Mouse (Mus musculus): ENCODE data around the gene Dgkg. TPM values are rescaled to one million over a fixed set of nuclear protein-coding genes. Genes with fewer than 3 reads are reported as not detected.

The Dgkg gene
- total RNA-seq, 2 experiments from 2014 or later: 0.82 to 0.94 TPM

- intact Hi-C loops (cut with DNase I; ENCODE audit: low total_unique reads): no loop called here
- DNase-seq: no peak
These were observed 50.0 kb downstream of the Dgkg start for GRCm38 (mm10) chr16:22606989-22607388.

GRCm38 (mm10) chr16:22602399-22602798 lies 54.6 kb downstream of the Dgkg start:
- no peak for DNase-seq
- intact Hi-C loops (cut with DNase I; ENCODE audit: low total_unique reads): no loop called here

DNA sequence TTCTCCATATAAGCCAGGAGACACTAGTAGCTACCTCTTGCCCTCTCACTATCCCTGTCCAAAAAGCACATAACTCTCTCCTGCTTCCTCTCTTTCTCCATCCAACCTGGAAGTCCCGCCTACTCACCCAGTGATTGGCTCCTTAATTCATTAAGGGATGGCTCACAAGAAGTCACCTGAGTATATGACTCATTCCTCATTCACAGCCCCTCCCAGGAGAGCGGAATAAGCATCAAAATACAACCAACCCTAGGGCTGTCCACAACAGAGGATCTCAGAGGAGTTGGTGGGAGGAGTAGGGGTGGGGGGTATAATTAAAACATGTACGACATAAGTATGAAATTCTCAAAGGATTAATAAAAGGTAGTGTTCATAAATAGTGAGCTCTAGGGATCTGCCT lies 55.3 kb downstream of the Dgkg start:
- intact Hi-C loops (cut with DNase I; ENCODE audit: low total_unique reads): no loop called here
- DNase-seq: no peak

GRCm38 (mm10) chr16:22600108-22600699 lies 56.8 kb downstream of the Dgkg start:
- DNase-seq: no peak
- intact Hi-C loops (cut with DNase I; ENCODE audit: low total_unique reads): no loop called here

GRCm38 (mm10) chr16:22598741-22599140 lies 58.3 kb downstream of the Dgkg start:
- no peak for DNase-seq
- intact Hi-C loops (cut with DNase I; ENCODE audit: low total_unique reads): no loop called here

GRCm38 (mm10) chr16:22596394-22596793 lies 60.6 kb downstream of the Dgkg start:
- intact Hi-C loops (cut with DNase I; ENCODE audit: low total_unique reads): no loop called here
- no peak for DNase-seq

DNA sequence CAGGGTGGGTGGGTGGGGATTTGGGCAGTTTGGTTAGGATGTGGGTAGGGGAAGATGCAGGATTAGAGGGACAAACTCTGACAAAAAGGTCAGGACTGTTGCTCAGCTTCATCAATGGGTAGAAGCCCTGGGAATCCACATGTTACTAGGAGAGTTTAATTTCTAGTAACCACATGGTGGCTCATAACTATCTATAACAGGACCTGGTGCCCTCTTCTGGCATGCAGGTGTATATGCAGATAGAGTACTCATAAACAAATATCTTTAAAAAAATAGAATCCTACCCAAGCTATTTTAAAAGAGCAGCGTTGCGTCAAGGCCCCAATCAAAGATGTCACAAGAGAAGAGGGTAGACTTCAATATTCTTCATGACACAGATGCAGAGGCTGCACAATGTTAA lies 63.1 kb downstream of the Dgkg start:
- intact Hi-C loops (cut with DNase I; ENCODE audit: low total_unique reads): no loop called here
- no peak for DNase-seq

GRCm38 (mm10) chr16:22589619-22590018 lies 67.4 kb downstream of the Dgkg start:
- DNase-seq: no peak
- intact Hi-C loops (cut with DNase I; ENCODE audit: low total_unique reads): no loop called here

DNA sequence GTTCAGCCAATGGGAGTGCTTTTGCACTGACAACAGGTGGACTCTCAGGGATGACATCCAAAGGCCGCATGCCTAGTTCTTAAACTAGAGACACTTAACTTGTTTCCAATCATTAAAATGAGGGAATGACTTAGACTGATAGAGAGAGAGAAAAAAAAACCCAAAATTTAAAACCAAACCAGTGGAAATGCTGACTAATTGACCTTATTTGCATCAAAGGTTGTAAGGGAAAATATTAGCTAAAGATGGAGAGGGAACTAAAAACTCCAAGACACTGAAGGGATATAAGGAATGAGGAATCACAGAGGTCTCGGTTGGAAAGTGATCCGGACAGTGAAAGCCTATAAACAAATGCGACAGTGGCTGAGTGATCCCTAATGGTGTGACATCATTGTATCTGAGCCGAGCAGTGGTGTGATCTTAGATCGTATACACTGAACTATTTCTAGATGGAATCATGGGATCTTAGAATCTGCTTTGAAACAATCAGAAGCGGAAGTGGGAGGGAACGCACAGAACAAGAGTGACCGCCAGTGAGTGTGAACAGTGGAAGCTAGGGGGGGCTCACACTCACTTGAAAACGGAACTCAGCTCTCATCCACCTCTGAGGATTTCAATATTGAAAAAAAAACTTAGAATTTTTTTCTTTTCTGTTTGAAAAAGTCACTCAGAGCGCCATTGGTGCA lies 70.7 kb downstream of the Dgkg start:
- intact Hi-C loops (cut with DNase I; ENCODE audit: low total_unique reads): no loop called here

DNA sequence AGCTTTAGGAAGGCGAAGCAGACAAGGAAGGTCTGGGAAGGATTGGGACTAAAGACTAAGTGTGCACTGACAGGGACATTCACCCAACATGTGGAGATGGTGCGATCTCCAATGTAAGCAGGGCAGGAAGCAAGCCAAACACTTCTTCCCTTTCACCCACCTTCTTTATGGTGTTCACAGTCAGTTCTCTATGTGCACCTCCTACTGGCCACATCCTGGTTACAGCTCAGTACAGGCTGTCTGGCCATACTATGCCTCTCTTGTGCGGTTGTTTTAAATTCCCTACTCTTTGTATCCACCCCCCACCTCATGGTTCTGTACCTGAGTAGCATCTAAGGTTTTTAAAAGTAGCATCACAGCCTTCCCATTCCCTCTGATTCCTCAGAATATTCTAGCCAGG lies 71.5 kb downstream of the Dgkg start:
- intact Hi-C loops (cut with DNase I; ENCODE audit: low total_unique reads): no loop called here
- DNase-seq: no peak

More for the DNA sequence above, 70.7 kb downstream of the Dgkg start:
- no peak for DNase-seq

GRCm38 (mm10) chr16:22583401-22583800 lies 73.6 kb downstream of the Dgkg start:
- intact Hi-C loops (cut with DNase I; ENCODE audit: low total_unique reads): no loop called here
- DNase-seq: no peak

DNA sequence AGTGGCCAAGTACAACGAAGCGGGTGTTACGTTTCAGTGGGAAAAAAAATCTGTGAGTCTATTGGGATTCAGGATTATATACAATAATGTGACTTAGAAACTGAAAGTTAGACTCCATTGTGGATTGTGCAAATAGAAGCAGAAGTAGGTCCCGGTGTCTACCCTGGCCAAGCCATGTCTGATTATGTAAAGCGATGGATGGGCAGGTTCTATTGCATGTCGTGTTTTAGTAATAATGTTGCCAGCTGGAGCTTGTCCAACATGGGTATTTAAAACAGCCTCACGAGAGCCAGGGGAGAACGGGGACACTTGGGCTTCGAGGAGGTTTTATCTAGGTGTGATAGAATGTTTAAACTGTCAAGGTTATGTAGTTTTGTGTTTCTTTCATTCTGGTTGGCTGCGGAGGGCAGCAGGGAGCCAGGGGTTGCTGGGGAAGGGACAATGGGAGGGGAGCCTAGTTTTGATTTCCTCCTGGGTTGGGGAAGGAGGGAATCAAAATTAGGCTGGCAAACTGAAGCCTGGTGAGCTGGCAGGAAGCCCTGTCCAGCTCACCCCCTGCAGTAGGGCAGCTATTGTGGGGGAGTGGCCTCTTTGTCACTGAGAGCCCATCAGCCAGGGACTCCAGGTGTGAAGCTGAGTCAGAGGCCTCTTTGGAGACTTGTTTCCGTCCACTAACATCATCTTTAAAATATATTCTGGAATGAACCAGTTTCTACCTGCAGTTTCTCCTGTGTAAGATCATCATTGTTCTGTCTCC lies 74.7 kb downstream of the Dgkg start:
- DNase-seq: no peak
- intact Hi-C loops (cut with DNase I; ENCODE audit: low total_unique reads): no loop called here

DNA sequence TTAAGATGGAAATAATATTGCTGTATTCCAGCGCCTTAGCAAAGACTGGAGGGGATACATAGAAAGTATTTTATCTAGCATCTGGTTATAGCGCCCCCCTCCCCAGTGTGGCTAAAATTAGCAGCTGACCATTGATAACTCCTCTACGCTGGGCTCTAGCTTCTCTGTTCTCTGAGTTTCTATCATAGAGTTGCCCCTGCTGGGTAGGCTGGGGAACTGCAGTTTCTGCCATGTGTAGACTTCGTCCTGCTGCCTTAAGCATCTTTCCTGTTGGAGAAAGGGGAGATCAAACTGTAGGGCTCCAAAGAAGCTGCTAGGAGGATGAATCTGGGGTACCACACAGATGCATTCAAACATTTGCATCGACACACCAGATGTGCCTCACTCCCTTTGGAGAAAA lies 76.9 kb downstream of the Dgkg start:
- no peak for DNase-seq
- intact Hi-C loops (cut with DNase I; ENCODE audit: low total_unique reads): no loop called here

DNA sequence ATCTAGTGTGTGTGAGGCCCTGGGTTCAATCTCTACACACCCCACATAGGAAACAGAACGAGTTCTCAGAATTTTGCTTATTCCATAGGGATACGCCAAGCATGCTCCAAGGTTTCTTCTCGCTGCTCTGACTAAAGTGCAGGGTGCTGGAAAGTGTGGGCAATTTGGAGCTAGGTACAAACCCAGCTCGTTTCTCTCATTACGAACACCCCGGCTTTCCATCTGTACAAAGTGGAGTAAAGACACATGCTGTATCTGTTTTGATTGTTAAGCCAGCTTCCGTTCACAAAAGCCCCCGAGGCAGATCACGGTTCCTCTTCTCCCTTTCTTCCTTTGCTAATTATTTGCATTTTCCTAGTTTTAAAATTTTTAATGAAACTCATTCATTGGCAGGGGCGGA lies 78.1 kb downstream of the Dgkg start:
- intact Hi-C loops (cut with DNase I; ENCODE audit: low total_unique reads): no loop called here
- DNase-seq: no peak

DNA sequence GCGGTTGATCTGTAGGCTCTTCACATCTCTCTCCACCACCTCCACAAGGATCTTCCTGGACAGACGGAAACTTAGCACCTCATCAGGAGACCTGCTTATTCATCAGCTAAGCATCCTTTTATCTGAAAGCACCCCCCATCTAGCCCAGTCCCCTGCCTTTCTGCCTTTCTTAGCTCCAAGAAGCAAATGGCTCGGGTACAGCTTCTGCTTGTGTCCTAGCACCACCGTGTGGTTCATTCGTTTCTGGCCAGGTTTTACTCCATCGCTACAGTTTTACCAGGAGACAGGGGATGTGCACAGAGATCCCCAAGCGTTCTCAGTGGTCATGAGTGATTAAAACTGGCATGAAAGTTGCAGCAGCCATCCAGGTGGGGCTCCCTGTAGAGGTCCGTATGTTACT lies 79.4 kb downstream of the Dgkg start:
- no peak for DNase-seq
- intact Hi-C loops (cut with DNase I; ENCODE audit: low total_unique reads): no loop called here

- DNase-seq: no peak
- intact Hi-C loops (cut with DNase I; ENCODE audit: low total_unique reads): no loop called here
These were observed 82.9 kb downstream of the Dgkg start for GRCm38 (mm10) chr16:22574164-22574563.

DNA sequence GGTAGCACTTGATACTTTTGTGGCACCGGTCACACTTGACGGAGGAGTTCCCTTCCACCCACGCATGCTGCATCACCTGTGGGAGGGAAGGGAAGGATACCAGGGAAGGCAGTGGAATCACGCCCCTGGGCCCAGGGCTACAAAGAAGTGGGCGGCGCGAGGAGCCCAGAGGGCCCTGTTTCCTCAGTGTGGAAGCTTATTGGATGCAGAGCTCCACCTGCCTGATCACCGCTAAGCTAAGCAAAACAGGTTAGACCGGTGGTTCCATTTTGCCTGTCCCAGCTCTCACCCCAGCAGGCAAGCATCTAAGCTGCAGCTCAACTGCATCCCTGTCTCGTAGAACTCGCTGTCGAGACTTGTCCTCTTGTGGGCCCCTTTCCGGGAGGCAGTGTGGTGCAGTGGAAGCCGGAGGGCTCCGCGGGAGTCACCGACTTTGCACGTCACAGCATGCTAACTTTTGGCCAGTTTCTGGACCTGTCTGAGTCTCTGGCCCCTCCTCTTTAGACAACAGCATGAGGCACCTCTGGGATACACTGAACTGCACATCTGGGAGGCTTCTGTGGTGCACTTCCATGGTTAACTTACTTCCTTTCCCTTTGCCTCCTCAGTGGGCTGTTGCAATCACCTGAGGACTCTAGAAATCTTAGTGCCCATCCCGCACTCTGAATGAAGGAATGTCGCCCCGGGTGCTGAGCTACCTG lies 84.2 kb downstream of the Dgkg start:
- intact Hi-C loops (cut with DNase I; ENCODE audit: low total_unique reads): no loop called here
- DNase-seq: no peak

DNA sequence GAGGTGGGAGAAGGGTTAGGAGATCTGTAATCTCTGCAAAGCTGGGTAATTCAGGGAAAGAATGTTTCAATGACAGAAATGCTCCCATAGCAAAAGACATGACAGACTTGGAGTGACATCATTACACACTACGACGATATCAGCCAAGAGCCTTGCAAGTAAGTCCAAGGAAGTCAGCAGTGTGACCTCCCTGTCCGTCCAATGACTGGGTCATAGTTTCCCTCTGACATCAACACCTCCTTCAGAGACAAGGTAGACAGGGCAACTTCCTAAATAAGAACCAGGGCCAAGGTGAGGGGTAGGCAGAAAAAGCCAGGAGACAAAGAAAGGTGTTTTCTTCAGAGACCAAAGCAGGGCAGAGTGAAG lies 92.1 kb downstream of the Dgkg start:
- intact Hi-C loops (cut with DNase I; ENCODE audit: low total_unique reads): loop anchor here (2.0 kb wide), 1 partner anchor 242 kb away; no protein-coding TSS in a partner anchor
- no peak for DNase-seq

DNA sequence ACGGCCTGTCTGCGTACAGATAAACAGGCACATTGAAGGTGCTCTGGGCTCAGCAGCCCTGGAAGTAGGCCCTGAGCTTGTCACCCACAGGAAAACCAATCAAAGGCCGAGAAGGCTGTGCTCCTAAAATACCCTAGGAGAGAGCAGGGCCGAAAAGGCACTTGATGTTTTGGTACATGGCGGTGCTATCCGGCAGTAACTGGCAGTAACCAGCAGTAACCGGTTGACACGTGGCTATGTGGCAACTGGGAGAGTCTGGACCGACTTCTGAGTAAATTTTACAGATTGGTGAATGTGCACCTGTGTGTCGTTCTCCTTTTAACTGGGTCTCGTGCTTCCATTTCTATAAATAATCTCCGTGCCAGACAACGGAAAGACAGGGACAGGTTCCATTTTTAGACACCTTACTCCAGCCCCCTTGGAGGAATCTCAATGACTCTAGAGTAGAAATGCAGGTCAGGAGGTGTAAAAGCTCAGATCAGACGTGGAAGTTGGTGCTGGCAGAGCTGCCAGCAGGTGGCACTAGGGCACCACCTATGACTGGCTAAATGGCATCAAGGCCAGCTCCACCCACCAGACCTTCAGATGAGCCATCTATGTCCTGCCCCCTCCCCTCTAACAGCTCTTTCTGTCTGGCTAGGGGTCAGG lies 92.6 kb downstream of the Dgkg start:
- peak; percentile 53 for DNase-seq
- intact Hi-C loops (cut with DNase I; ENCODE audit: low total_unique reads): loop anchor here (2.0 kb wide), 1 partner anchor 242 kb away; no protein-coding TSS in a partner anchor

DNA sequence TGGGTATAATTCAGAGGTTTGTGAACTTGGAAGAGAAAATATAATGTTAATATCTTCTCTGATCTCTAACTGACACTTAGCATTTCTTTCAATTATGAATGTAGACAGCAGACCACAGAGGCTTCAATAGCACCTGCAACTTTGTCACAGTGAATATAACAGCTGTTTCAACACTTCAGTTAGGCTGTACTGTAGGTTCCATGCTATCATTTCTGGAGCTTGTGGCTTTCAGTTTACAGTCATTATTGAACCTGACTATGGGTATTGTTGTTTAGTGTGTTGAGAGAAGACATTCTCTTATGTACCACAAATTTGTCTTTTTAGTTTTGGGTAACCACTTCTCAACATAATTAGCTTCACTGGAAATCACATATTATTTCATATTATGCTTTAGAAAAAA lies 93.4 kb downstream of the Dgkg start:
- intact Hi-C loops (cut with DNase I; ENCODE audit: low total_unique reads): no loop called here
- no peak for DNase-seq
